Mouse (Mus musculus) liver, embryonic 14.5 days (tissue): Measurements from ENCODE around the gene Heatr5a.

Experiments
- CTCF ChIP-seq: IDR thresholded peaks from 2 replicates; pipeline ENCODE4 v1.5.1; 2016; ENCODE audit warnings: antibody characterized with exemption, low read depth, control low read depth
- EP300 ChIP-seq: IDR thresholded peaks from 2 replicates; pipeline ENCODE4 v1.6.1; 2016; ENCODE audit warnings: antibody characterized with exemption, low read depth

DNA sequence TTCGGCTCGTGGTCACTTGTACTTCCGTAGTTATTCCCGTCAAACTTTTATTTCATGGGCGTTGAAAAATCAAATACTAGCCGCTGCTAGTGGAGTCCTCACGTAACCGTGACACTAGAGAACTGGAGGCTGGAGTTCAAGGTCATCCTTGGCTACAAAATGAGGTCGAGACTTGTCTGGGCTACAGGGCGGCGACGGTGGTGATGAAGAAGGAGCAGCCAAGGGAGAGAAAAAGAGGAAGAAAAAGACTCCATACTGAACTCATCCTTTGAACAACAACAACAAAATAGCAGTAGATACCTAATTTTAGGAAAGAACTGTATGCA is 141.1 kb downstream of the Heatr5a start:
- TF ChIP-seq EP300 (no peak), CTCF (no peak)
